Mouse (Mus musculus) right cerebral cortex, postnatal 25 days (tissue): ENCODE results near the gene Klrb1.

Experiments
- DNase-seq: peaks from one replicate; pipeline ENCODE4 v3.0.0; 2022

Gene Klrb1

DNA sequence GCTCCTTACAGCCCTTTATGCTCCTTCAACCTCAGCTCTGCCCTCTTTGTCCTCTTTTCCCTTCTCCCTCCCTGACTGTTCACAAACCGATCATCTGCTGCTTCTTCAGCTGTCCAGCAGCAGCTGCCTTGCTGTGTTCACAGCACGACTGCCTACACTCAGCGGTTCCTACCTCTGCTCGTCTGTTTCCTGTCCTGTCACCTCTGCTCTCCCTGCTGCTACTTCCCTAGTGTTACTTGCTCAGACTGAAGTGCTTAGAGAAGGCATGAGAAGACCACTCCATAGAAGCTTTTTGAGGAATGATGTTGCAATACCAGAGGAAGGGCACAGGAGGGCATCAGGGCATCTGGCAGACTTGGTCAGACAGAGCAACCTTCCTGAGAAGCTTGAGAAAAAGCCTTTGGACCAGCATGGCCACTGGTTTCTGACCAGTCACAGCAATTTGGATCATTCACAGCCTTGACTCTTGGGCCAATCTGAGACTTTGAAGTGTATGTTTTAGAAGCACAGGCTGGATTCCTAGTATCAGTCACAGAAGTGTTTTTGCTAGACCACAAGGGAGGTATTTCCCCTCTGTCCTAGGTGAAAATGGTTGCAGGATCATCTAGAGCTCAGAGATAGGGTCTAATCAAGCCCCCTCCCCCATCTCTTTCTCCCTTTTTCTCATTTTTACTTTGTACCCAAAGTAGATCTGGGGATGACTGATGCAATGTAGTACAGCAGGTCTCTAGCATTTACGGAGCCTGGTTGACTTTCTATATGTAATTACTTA, 11.2 kb upstream of the Klrb1 start:
- DNase-seq: no peak

DNA sequence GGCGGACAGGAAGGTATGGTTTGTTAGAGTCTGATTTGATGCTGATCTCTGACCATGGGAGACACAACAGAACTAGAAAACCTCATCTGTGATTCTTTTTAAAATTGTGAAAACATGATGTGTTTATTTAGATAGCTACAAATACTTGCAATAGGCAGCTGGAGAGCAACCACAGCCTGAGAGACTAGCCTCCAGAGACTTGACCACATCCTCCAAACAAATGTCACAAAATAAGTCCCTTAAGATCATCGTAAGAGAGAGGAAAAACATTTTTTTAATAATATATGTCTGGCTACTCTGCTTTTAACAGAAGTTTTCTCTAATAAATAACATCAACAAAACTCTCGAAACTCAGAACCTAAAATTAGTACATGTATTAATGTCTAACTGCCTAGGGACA, 9.2 kb upstream of the Klrb1 start:
- no peak for DNase-seq

DNA sequence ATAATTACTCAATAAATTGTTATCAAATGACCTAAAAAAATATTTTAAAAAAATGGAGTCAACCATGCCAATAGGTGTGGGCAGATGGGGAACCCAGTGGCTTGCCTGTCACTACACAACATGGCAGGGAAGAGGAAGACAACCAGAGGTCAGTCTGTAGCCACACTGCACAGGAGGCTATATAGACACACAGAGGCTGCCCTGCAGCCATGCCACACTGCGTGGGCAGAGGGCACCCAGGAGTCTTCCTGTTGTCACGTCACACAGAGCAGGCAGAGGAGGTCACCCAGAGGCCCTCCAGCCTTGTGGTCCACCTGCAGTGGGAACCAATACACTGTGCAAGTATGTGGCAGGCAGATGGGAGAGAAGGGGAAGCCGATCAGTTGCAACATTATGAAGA, 21.2 kb downstream of the Klrb1 start:
- no peak for DNase-seq

DNA sequence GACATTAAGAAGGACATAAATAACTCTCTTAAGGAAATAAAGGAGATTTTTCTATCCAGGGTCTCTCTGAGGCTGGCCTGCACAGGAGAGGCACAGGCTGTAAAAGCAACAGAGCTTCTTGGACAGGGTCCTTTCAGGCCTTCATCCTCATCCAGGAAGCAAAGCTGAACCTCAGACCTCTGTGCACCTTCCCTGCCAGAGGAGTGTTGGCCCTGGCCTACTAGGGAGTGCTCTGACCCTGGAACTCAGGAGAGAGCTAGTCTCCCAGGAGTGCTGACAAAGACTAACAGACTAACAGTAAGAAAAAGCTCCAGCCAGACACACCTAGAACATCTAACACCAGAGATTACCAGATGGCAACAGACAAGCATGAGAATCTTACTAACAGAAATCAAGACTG, 43.3 kb downstream of the Klrb1 start:
- DNase-seq: no peak

DNA sequence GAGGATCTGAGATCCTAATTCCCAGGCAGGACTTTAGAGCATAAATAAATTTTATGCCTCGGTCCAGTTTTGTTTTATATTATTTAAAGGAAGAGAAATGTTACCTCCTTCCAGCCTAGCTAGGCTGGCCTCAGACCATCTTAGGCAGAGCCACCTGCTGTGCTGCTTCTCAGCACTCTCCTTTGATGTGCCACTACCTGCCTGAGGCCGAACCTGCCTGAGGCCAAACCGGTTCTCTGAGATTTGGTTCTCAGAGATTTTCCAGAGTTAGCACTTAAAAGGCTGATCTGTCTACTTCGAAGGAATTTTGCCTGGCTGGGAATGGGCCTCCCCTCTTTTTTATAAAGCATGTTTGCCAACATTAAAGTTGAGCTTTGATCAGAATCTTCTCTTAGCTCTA, 52.9 kb downstream of the Klrb1 start:
- DNase-seq: no peak

DNA sequence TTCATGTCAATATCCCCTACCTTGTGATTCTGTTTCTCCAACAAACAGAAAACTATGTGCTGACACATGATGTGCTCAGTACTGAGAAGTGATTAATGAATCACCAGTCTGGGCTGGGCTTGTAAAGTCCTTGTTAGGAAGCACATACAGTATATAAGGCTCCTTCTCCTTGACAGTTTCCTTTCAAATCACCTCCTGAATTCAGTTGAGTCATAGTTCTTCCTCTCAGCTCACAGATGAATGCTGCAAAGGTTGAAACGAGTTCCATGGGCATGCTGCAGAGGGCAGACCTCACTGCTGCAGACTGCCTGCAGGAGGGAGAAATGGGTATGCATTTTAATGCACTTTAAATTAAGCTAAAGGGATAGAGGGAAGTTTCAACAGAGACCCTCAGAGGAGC, 60.7 kb downstream of the Klrb1 start, which contains the start of gene Clec2h:
Gene Clec2h (plus strand): TSS at position 180 of the 400 bp plus-strand sequence.
- DNase-seq: no peak

DNA sequence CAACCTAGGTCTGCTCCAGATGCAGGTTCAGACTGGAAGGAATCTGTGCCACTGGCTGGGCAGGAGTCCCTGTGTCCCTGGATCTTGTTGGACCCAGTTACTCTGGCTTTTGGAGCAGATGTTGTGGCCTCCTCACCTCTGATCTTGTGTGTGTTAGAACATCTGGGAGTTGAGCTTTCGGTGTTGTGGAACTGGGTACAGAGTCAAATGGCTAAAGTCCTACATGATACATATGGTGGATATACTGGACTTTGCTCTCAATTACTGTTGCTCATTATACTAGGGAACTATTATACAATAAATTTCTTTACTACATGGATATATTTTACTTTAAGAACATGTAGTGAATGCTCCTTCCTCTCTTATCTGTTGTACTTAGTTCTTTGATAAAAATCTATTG, 61.6 kb downstream of the Klrb1 start:
- DNase-seq: no peak
